Mouse (Mus musculus) embryonic fibroblast, embryonic 13.5 days (primary cell): Measurements from ENCODE around the gene Prkrip1.

Experiments used
- CTCF ChIP-seq: IDR thresholded peaks from 2 replicates; pipeline ENCODE4 v1.5.1; 2011; ENCODE audit warnings: mild to moderate bottlenecking, control low read depth, low read length, moderate library complexity, borderline replicate concordance; ENCODE audit not compliant: insufficient read depth
- POLR2A ChIP-seq: IDR thresholded peaks from 2 replicates; pipeline ENCODE4 v1.6.1; 2011; ENCODE audit warnings: low read depth, mild to moderate bottlenecking, control low read depth, low read length, moderate library complexity

- TF ChIP-seq CTCF, result no peak
- no peak for TF ChIP-seq POLR2A
Observed at GRCm38 (mm10) chr5:136179594-136179993, 19.2 kb downstream of the Prkrip1 start.
